Mouse (Mus musculus) heart, postnatal 36 days (tissue): ENCODE results near the gene Dst. TPM values are rescaled to one million over a fixed set of nuclear protein-coding genes. Genes with fewer than 3 reads are reported as not detected.
"Not testable (repeated sequence)": the region's sequence is repeated elsewhere in the genome, so short reads cannot be mapped to it uniquely, and the experiment has no call there.

Experiments
- DNase-seq, 2 experiments: peaks; one replicate each; pipeline ENCODE4 v3.0.0; 2021 to 2022
- intact Hi-C: fragments of 180-260 bp; cut with DNase I; formaldehyde crosslinking; loops from one replicate; pipeline ENCODE4 v1.15.1; 2025
- total RNA-seq, 2 experiments: library from RNA; stranded (reverse); gene quantifications; 2 replicates each; pipeline ENCODE4 v1.2.3; 2021

Dst gene
- total RNA-seq, 2 experiments from 2014 or later: 392 to 396 TPM

GRCm38 (mm10) chr1:34044675-34045074, 136.7 kb downstream of the Dst start:
- intact Hi-C loops: no loop called here
- no peak for DNase-seq

GRCm38 (mm10) chr1:34047285-34047684, 139.3 kb downstream of the Dst start:
- DNase-seq: no peak
- intact Hi-C loops: no loop called here

GRCm38 (mm10) chr1:34051251-34051650, 143.2 kb downstream of the Dst start:
- intact Hi-C loops: no loop called here

GRCm38 (mm10) chr1:34052422-34052821, 144.4 kb downstream of the Dst start:
- DNase-seq: no peak
- intact Hi-C loops: loop anchor here (2.0 kb wide), 1 partner anchor 16 kb away; no protein-coding TSS in a partner anchor

More at GRCm38 (mm10) chr1:34051251-34051650, 143.2 kb downstream of the Dst start:
- DNase-seq: no peak

GRCm38 (mm10) chr1:34054970-34055369, 146.9 kb downstream of the Dst start:
- intact Hi-C loops: no loop called here
- DNase-seq: no peak

- no peak for DNase-seq
- intact Hi-C loops: no loop called here
These were observed 148.6 kb downstream of the Dst start for GRCm38 (mm10) chr1:34056658-34057057.

DNA sequence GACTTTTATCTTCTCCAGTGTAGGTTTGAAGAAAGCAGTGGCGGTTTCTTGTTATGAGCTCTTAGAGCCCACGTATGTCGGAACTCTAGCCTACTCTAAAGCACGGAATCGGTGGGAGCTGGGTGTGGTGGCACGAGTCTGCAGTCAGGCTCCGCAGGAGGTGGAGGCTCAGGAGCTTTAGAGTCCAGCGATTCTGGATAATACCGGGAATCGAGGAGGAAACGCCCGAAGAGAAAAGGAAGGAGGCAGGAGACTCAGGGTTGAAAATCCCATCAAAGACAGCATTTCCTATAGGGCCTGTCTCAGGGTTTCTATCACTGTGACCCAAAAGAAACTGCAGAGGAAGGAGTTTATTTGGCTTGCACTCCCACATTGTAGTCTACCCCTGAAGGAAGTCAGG, 151.2 kb downstream of the Dst start:
- intact Hi-C loops: no loop called here
- DNase-seq: no peak

DNA sequence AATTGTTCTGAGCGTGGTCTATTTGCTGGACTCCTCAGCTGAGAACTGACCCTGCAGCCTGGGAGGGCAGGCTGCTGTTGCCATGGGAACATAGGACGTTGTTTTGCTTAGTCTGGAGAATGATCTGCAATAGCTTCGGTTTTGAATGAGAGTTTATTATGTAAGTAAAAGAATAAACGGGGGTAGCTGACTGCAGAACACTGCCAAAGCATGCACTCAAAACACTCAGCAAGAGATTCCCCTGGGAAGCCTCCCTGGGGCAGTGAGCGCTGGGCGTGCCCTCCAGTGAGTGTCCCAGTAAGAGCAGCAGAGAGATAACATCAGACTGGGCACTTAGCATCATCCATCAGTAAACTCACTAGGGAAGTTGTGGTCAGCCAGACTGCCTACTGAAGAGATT, 152.4 kb downstream of the Dst start:
- intact Hi-C loops: loop anchor here (2.0 to 5.0 kb wide), 3 partner anchors 50 to 168 kb away; no protein-coding TSS in a partner anchor
- peak; percentile 43 to 51 for DNase-seq

GRCm38 (mm10) chr1:34061078-34061477, 153.1 kb downstream of the Dst start:
- DNase-seq: peak; percentile 76 to 77
- intact Hi-C loops: loop anchor here (1.0 to 5.0 kb wide), 4 partner anchors 50 to 169 kb away; no protein-coding TSS in a partner anchor

- no peak for DNase-seq
- intact Hi-C loops: loop anchor here (1.0 to 5.0 kb wide), 4 partner anchors 51 to 170 kb away; no protein-coding TSS in a partner anchor
These were observed 153.8 kb downstream of the Dst start for GRCm38 (mm10) chr1:34061860-34062259.

- DNase-seq: no peak
- intact Hi-C loops: loop anchor here (5.0 kb wide), 2 partner anchors 53 to 172 kb away; no protein-coding TSS in a partner anchor
These were observed 155.9 kb downstream of the Dst start for GRCm38 (mm10) chr1:34063943-34064342.

DNA sequence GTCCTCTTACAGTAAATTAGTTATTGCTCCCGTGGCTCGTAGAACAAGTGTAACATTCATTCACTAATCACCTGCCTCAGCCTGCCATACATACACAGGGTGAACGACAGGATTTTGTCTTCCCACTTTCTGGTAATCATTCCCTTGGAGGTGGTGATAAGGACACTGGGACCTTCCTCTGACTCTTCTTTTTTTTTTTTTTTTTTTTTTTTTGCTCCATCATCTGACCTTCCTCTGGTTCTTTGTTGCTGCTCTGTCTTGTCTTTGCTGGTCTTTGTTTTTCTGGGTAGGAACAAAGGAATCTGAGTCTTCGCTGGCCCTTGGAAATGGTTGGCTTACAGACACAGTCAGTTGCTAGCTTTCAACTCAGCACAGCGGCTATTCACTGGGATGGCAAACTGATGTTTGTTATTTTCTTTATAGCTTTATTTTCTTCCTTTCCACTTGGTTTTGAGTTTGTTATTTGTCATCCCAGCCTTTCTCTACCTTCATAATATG, 157.6 kb downstream of the Dst start:
- intact Hi-C loops: loop anchor here (5.0 kb wide), 1 partner anchor 37 kb away; no protein-coding TSS in a partner anchor
- DNase-seq: no peak

- not testable (repeated sequence) for DNase-seq
- intact Hi-C loops: loop anchor here (5.0 kb wide), 1 partner anchor 36 kb away; no protein-coding TSS in a partner anchor
These were observed 158.4 kb downstream of the Dst start for GRCm38 (mm10) chr1:34066401-34066800.

DNA sequence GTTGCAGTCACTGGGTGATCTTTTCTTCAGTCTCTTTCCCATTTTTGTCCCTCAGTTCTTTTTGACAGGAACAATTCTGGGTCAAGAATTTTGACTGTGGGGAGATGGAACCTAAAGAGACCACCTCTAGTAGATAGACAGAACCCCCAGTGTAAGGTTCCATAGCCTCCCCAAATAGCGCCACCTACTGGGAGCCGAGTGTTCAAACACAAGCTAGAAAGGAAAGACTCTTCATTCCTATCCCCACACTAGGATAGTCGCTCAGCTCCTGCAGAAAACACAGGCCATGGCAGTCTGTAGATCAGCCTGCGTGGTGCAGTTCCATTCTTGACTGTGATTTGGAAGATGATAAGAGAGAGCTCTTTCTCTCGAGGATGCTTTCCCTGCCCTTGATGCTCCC, 160.3 kb downstream of the Dst start:
- no peak for DNase-seq
- intact Hi-C loops: loop anchor here (5.0 kb wide), 1 partner anchor 34 kb away; no protein-coding TSS in a partner anchor

- no peak for DNase-seq
- intact Hi-C loops: loop anchor here (5.0 kb wide), 1 partner anchor 33 kb away; no protein-coding TSS in a partner anchor
These were observed 161.7 kb downstream of the Dst start for GRCm38 (mm10) chr1:34069514-34070290.

GRCm38 (mm10) chr1:34070474-34070873, 162.4 kb downstream of the Dst start:
- no peak for DNase-seq
- intact Hi-C loops: no loop called here

GRCm38 (mm10) chr1:34070991-34071639, 163.1 kb downstream of the Dst start:
- intact Hi-C loops: no loop called here
- DNase-seq: no peak

DNA sequence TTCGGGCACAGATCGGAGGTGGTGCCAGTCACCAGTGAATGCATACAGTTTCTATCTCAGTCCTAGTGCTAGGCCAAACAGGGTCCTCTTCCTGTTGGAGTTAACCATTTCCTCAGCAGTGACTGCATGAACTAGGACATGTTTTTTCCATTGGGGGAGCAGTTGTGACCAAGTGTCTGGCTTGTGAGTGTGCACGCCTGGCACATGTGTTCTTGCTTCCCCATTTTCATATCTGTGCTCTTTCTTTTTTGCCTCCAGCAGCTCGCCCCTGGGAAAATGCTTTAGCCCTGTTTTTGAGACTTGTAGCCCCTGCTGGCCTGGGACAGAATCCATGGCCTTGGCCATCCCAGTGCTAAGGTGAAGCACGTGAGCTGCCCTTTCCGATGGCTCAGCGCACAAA, 164.2 kb downstream of the Dst start:
- DNase-seq: no peak
- intact Hi-C loops: no loop called here

DNA sequence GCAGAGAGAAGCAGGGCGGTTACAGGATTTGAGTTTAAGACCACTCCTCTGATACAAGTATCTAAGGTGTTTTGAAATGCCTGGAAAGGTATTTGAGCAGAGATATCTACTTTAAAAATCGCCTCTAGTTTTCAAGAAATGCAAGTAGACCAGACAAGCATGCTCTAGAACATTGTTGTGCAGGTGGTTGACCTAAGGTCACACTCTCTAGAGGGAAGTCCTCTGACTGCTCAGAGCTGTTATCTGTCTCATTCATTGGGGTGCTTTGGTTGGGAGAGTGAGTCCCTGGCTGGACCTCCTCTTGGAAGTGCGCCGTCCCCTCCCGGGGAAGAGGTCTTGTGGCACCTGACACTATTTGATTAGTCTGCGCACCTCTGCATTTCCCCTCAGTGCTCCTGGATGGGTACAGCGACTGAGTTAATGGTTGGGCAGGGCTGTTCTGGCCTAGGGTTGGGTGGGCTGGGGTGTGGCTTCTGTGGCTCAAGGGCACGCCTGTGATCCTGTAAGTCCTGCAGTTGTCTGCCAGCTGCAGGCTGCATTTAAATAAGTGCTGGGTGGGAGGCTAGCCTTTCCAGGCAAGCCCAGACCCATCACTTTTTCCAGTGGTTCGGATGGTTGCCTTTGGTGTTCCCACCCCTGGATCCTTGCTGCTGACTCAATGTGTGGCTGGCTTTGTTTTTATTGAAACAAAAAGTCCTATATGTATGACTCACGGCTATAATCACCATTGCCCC, 165.6 kb downstream of the Dst start:
- intact Hi-C loops: no loop called here
- no peak for DNase-seq
